Mouse (Mus musculus): ENCODE measurements around the gene Gchfr.
A peak's percentile ranks its signal among the peaks of the same experiment; 100 is the strongest.

Gene Gchfr

GRCm38 (mm10) chr2:119166901-119167865 is at the start of gene Gchfr:
Gene Gchfr, plus strand, starts transcription at chr2:119167773.
- no peak for DNase-seq (ENCODE audit: low read depth, low spot score)

- peak; percentile 70 for DNase-seq (ENCODE audit: low read depth, low spot score)
Observed at GRCm38 (mm10) chr2:119136346-119136898, 31.2 kb upstream of the Gchfr start.

- peak; percentile 25 for DNase-seq (ENCODE audit: low read depth, low spot score)
Observed at GRCm38 (mm10) chr2:119145199-119145598, 22.4 kb upstream of the Gchfr start.

- DNase-seq (ENCODE audit: low read depth, low spot score), result no peak
Observed at GRCm38 (mm10) chr2:119146435-119146834, 21.1 kb upstream of the Gchfr start.

GRCm38 (mm10) chr2:119147160-119147678 is 20.4 kb upstream of the Gchfr start:
- no peak for DNase-seq (ENCODE audit: low read depth, low spot score)

- no peak for DNase-seq (ENCODE audit: low read depth, low spot score)
Observed at GRCm38 (mm10) chr2:119147775-119148174, 19.8 kb upstream of the Gchfr start.

GRCm38 (mm10) chr2:119152255-119152654 is 15.3 kb upstream of the Gchfr start:
- no peak for DNase-seq (ENCODE audit: low read depth, low spot score)

GRCm38 (mm10) chr2:119154683-119155082 is 12.9 kb upstream of the Gchfr start:
- peak; percentile 21 for DNase-seq (ENCODE audit: low read depth, low spot score)

- DNase-seq (ENCODE audit: low read depth, low spot score), result peak; percentile 78
Observed at GRCm38 (mm10) chr2:119155388-119155787, 12.2 kb upstream of the Gchfr start.

GRCm38 (mm10) chr2:119156081-119156680 is 11.4 kb upstream of the Gchfr start:
- DNase-seq (ENCODE audit: low read depth, low spot score), result peak; percentile 29

GRCm38 (mm10) chr2:119156681-119157572 is 10.6 kb upstream of the Gchfr start, which contains the start of gene Rmdn3:
Gene Rmdn3, minus strand, starts transcription at chr2:119157034.
- DNase-seq (ENCODE audit: low read depth, low spot score), result peak; percentile 90

GRCm38 (mm10) chr2:119157836-119158235 is 9.7 kb upstream of the Gchfr start:
- DNase-seq (ENCODE audit: low read depth, low spot score), result no peak

GRCm38 (mm10) chr2:119161247-119161646 is 6.3 kb upstream of the Gchfr start:
- DNase-seq (ENCODE audit: low read depth, low spot score), result no peak

GRCm38 (mm10) chr2:119163135-119163534 is 4.4 kb upstream of the Gchfr start:
- DNase-seq (ENCODE audit: low read depth, low spot score), result no peak

- no peak for DNase-seq (ENCODE audit: low read depth, low spot score)
Observed at GRCm38 (mm10) chr2:119163999-119164398, 3.6 kb upstream of the Gchfr start.

GRCm38 (mm10) chr2:119165401-119165800 is 2.2 kb upstream of the Gchfr start:
- no peak for DNase-seq (ENCODE audit: low read depth, low spot score)

- DNase-seq (ENCODE audit: low read depth, low spot score), result no peak
Observed at GRCm38 (mm10) chr2:119167866-119168256, 288 bp downstream of the Gchfr start.

- DNase-seq (ENCODE audit: low read depth, low spot score), result no peak
Observed at GRCm38 (mm10) chr2:119170282-119170681, 2.7 kb downstream of the Gchfr start.

- no peak for DNase-seq (ENCODE audit: low read depth, low spot score)
Observed at GRCm38 (mm10) chr2:119171574-119171973, 4.0 kb downstream of the Gchfr start.

GRCm38 (mm10) chr2:119172446-119172845 is 4.9 kb downstream of the Gchfr start:
- DNase-seq (ENCODE audit: low read depth, low spot score), result no peak
